Mouse (Mus musculus) heart, postnatal 0 days (tissue): ENCODE measurements around the gene Ttc28. TPM values are rescaled to one million over a fixed set of nuclear protein-coding genes. Genes with fewer than 3 reads are reported as not detected.

ENCODE experiments used
- ATAC-seq: fragments of 200-750 bp; cut with Nextera tagmentation; 2 replicates; pipeline ENCODE4 v1.8.0; 2017; ENCODE audit warnings: low read depth, moderate number of reproducible peaks, moderate library complexity; ENCODE audit not compliant: insufficient read depth
- DNase-seq: peaks from one replicate; pipeline ENCODE4 v3.0.0-alpha.2; 2016; ENCODE audit warnings: low spot score
- H3K27ac ChIP-seq: fragments of 300-500 bp; sonication (generic); 2 replicates; pipeline ENCODE4 v1.5.1; 2014; ENCODE audit warnings: low read depth, mild to moderate bottlenecking
- H3K27me3 ChIP-seq: fragments of 300-500 bp; sonication (generic); 2 replicates; pipeline ENCODE4 v1.6.1; 2014; ENCODE audit warnings: low read length, mixed read lengths; ENCODE audit not compliant: control insufficient read depth, insufficient read depth
- H3K36me3 ChIP-seq: fragments of 300-500 bp; sonication (generic); replicated peaks from 2 replicates; pipeline ENCODE4 v1.6.1; 2014; ENCODE audit warnings: low read length, mixed read lengths; ENCODE audit not compliant: control insufficient read depth, insufficient read depth
- H3K4me1 ChIP-seq: fragments of 300-500 bp; sonication (generic); 2 replicates; pipeline ENCODE4 v1.6.1; 2014; ENCODE audit warnings: antibody characterized with exemption; ENCODE audit not compliant: control insufficient read depth, insufficient read depth
- H3K4me2 ChIP-seq: fragments of 300-500 bp; sonication (generic); 2 replicates; pipeline ENCODE4 v1.6.1; 2014; ENCODE audit warnings: low read depth, mild to moderate bottlenecking, low read length, moderate library complexity
- H3K4me3 ChIP-seq: fragments of 300-500 bp; sonication (generic); 2 replicates; pipeline ENCODE4 v1.5.1; 2014; ENCODE audit warnings: low read depth, low read length
- H3K9ac ChIP-seq: fragments of 300-500 bp; sonication (generic); replicated peaks from 2 replicates; pipeline ENCODE4 v1.6.1; 2014; ENCODE audit warnings: low read depth, low read length, mixed read lengths
- H3K9me3 ChIP-seq: fragments of 300-500 bp; sonication (generic); replicated peaks from 2 replicates; pipeline ENCODE4 v1.6.1; 2016; ENCODE audit warnings: low read length; ENCODE audit not compliant: control insufficient read depth
- CTCF ChIP-seq: IDR thresholded peaks from 2 replicates; pipeline ENCODE4 v1.5.1; 2016; ENCODE audit warnings: antibody characterized with exemption, control low read depth, low read depth
- EP300 ChIP-seq: IDR thresholded peaks from 2 replicates; pipeline ENCODE4 v1.6.1; 2016; ENCODE audit warnings: antibody characterized with exemption, low read depth
- WGBS: fragments of 180-500 bp; shearing (Covaris S2); extraction: QIAGEN DNeasy Blood & Tissue Kit; methylation state at CpG from one replicate; pipeline ENCODE4 v1.1.7; 2014; 5-methylcytosine and 5-hydroxymethylcytosine counted together
- polyA plus RNA-seq: library from polyadenylated mRNA; unstranded; fragments of >200 nt; fragmentation: Nextera tagmentation; extraction: Ambion mirVana; gene quantifications from 2 replicates; pipeline ENCODE4 v1.2.1, GENCODE M21; 2015
- total RNA-seq: library from RNA; depleted of rRNA; stranded (reverse); fragments of >200 nt; gene quantifications from 2 replicates; pipeline ENCODE4 v1.2.3, GENCODE M21; 2014; ENCODE audit warnings: low replicate concordance

Gene Ttc28
- total and polyA plus RNA-seq, 2 experiments from 2014 or later: 4.6 to 14.2 TPM

DNA sequence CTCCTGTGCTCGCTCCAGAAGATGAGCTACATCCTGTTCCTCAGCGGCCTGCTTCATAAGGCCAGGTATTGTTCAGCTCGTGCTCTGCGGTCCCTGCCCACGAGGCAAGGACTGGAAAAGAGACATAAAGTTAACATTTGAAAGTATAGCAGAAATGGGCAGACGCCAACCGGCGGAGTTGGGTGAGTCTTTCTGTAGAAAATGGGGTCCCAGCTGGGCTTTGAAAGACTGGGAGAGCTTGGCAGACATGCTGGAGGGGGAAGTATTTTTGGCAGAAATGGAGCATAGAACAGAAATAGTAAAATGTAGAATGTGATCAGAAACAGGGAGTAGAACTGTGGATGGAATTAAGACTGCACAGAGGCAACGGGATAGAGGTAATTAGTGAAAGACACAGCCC lies 149.3 kb downstream of the Ttc28 start:
- H3K4me2 ChIP-seq: no peak overlapping the region

DNA sequence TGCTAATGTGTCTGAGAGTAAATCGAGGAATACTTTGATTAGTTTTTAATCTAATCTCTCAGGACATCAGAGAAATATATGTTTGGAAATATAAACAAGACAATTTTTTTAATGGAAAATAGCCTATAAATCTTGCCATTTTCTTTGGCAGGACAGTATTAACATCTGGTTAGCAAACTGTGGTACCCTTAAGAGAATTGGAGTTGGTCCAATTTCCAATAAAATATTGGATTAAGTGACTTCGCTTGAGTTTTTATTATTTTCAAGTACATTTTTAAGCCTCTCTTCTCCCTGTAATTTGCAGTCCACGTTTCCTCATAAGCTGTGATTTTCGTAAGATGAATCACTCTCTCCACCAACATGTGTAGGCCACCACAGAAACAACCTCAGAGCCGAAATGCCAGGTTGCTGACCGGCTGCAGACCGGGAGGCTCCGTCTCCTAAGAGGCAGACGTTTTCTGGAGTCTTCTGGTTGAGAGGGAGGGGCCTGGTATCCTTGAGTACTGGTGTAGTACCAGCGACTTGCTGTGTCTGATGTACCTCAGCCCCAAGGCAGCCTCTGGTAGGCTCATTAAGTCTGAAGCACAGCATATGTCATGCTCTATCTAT lies 153.2 kb downstream of the Ttc28 start:
- no peak for TF ChIP-seq EP300
- no peak for TF ChIP-seq CTCF
- Histone ChIP-seq H3K36me3 (no peaks in the 10 kb centered on the region), H3K4me1 (no peaks in the 10 kb centered on the region; the same call in 1 of the 2 replicates), H3K4me3 (no peak overlapping the region), H3K4me2 (no peak overlapping the region), H3K9me3 (no peaks in the 10 kb centered on the region), H3K9ac (no peak overlapping the region), H3K27ac (no peak overlapping the region), H3K27me3 (no peaks in the 10 kb centered on the region)
- ATAC-seq: no peak
- no peak for DNase-seq
- WGBS: 78% methylated on average over 10 of the region's 10 CpGs

More for the DNA sequence above, 149.3 kb downstream of the Ttc28 start:
- peaks cover 13% of the 10 kb centered on the region; the same call in 1 of the 2 replicates for H3K4me1 ChIP-seq
- ATAC-seq (no peak), DNase-seq (no peak)
- no peak overlapping the region for H3K4me3 ChIP-seq
- H3K27me3 ChIP-seq: no peaks in the 10 kb centered on the region
- TF ChIP-seq EP300 (no peak), CTCF (no peak)
- 79% methylated on average over 9 of the region's 9 CpGs for WGBS
- no peak overlapping the region for H3K27ac ChIP-seq
- no peaks in the 10 kb centered on the region for H3K9me3 ChIP-seq
- H3K36me3 ChIP-seq: no peaks in the 10 kb centered on the region
- H3K9ac ChIP-seq: no peak overlapping the region

DNA sequence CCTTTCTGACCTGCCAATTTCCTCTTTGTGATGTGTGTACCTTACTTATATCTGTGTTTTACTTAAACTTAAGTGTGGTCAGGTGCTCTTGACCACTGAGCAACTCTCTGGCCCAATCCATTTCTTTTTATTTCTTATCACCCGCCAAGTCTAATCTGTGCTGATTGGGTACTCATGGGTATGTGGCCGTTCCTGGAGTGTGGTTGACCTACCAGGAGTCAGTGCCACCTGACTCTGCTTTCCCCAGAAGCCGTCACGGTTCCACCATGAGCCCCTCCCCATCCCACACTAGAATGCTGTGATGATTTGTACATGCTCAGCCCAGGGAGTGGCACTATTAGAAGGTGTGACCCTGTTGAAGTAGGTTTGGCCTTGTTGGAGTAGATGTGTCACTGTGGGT lies 153.9 kb downstream of the Ttc28 start:
- TF ChIP-seq EP300: no peak
- no peak overlapping the region for H3K4me2 ChIP-seq
- DNase-seq: no peak
- H3K4me1 ChIP-seq: no peaks in the 10 kb centered on the region; the same call in 1 of the 2 replicates
- H3K36me3 ChIP-seq: no peaks in the 10 kb centered on the region
- ATAC-seq: no peak
- no peaks in the 10 kb centered on the region for H3K27me3 ChIP-seq
- 87% methylated on average over 4 of the region's 4 CpGs for WGBS
- no peaks in the 10 kb centered on the region for H3K9me3 ChIP-seq
- H3K4me3 ChIP-seq: no peak overlapping the region
- no peak overlapping the region for H3K27ac ChIP-seq
- H3K9ac ChIP-seq: no peak overlapping the region

DNA sequence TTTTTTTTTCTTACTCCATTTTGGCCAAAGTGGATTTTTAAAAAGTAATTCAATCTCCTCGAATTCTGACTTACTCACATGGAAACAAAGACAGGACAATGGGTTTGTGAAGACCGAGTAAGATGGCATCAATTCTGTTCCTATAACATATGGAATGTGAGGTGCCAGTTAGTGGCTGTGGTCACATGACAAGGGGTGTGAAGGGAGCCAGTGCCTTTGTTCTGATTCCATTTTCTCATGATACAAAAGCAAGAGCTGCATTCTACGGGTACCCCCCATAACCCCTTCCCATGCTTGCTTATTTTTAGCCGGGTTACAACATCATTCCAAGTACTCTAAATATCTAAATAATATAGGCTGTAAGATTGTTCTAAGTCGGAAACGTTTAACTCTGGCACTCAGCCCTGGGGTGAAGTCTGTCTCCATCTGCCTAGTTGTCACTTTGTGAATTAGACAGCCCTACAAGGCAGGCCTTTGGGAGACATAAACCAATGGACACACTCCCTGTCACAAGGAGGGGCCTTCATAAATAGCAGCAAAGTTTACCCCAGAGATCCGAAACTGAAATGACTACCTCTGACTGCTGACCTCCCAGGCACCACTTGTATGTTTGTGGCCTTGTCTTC lies 157.6 kb downstream of the Ttc28 start:
- Histone ChIP-seq H3K4me3 (no peak overlapping the region), H3K9me3 (no peaks in the 10 kb centered on the region), H3K27me3 (no peaks in the 10 kb centered on the region), H3K36me3 (no peaks in the 10 kb centered on the region), H3K9ac (no peak overlapping the region), H3K27ac (no peak overlapping the region), H3K4me1 (no peaks in the 10 kb centered on the region; the same call in 1 of the 2 replicates), H3K4me2 (no peak overlapping the region)
- no peak for DNase-seq
- no peak for ATAC-seq
- 64% methylated on average over 7 of the region's 7 CpGs for WGBS
- TF ChIP-seq EP300 (no peak), CTCF (no peak)

DNA sequence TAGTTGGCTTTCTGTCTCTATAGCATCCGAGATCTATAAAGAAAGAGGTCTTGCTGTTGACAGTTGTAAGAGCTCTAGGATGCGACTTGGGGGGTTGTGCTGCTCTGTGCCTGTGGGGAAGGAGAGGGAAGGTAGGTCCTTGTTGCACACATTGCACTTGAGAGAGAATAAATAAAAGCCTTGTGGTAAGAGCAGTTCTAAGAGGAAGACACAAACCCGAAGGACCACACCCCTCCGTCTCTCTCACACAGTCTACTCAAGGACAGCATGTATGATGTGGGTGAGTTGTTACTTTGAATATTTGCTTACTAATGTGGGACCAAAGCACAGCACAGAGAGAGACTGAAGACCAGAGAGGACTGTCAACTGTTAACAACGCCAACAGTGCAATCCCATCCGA lies 160.2 kb downstream of the Ttc28 start:
- 66% methylated on average over 6 of the region's 6 CpGs for WGBS
- Histone ChIP-seq H3K27me3 (no peaks in the 10 kb centered on the region), H3K4me2 (no peak overlapping the region), H3K4me1 (peaks cover 9% of the 10 kb centered on the region), H3K27ac (no peak overlapping the region), H3K9me3 (no peaks in the 10 kb centered on the region), H3K36me3 (no peaks in the 10 kb centered on the region), H3K9ac (no peak overlapping the region), H3K4me3 (no peak overlapping the region)
- ATAC-seq (no peak), DNase-seq (no peak)
- TF ChIP-seq EP300 (no peak), CTCF (no peak)

DNA sequence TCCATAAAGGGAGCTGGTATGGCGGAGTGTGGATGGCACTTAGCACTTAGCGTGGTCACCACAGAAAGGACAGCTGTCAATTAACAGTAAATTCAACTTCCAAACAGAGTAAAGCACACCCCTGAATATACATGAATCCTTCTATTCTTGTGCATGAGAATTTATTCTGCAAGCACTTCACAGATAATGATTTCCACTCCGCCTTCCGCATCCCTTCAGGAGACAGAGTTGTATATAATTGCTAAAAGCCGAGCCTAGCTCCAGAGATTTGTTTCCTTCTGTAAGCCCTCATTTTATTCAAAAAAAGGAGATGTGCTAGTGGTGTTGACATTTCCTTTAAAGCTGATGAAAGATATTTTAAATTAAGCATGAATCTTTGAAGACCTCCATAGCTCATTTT lies 162.3 kb downstream of the Ttc28 start:
- H3K27ac ChIP-seq: no peak overlapping the region
- no peaks in the 10 kb centered on the region for H3K9me3 ChIP-seq
- H3K27me3 ChIP-seq: no peaks in the 10 kb centered on the region
- ATAC-seq (no peak), DNase-seq (no peak)
- 82% methylated on average over 5 of the region's 5 CpGs for WGBS
- H3K36me3 ChIP-seq: no peaks in the 10 kb centered on the region
- H3K4me2 ChIP-seq: no peak overlapping the region
- no peak overlapping the region for H3K9ac ChIP-seq
- no peak overlapping the region for H3K4me3 ChIP-seq
- TF ChIP-seq CTCF (no peak), EP300 (no peak)
- H3K4me1 ChIP-seq: peaks cover 11% of the 10 kb centered on the region
